Mouse (Mus musculus) embryonic fibroblast, embryonic 13.5 days (primary cell): ENCODE data around the gene Mpp3.

Experiments
- CTCF ChIP-seq: IDR thresholded peaks from 2 replicates; pipeline ENCODE4 v1.5.1; 2011; ENCODE audit warnings: mild to moderate bottlenecking, control low read depth, low read length, moderate library complexity, borderline replicate concordance; ENCODE audit not compliant: insufficient read depth
- POLR2A ChIP-seq: IDR thresholded peaks from 2 replicates; pipeline ENCODE4 v1.6.1; 2011; ENCODE audit warnings: low read depth, mild to moderate bottlenecking, control low read depth, low read length, moderate library complexity

DNA sequence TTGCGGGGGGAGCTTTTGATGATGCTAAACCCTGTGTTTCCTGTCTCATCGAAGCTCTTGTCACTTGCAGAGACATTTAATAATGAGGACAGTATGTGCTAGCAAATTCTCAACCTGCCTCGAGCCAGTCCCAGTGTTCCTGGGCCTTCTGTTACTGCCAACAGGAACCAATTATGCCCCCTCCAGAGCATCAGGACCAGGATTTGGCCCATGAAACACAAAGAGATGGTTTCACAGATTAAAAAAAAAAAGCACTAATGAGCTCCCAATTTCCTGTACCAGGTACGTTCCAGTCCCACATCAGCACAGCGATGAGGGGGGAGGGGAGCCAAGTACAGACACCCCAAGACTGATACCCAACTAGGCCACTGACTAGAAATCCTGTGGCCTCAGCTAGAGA, 7.1 kb downstream of the Mpp3 start:
- no peak for TF ChIP-seq CTCF
- no peak for TF ChIP-seq POLR2A
